Mouse (Mus musculus) kidney, embryonic 16.5 days (tissue): Measurements from ENCODE around the gene Klhl3. TPM values are rescaled to one million over a fixed set of nuclear protein-coding genes. Genes with fewer than 3 reads are reported as not detected.

Experiments
- ATAC-seq: fragments of 200-750 bp; cut with Nextera tagmentation; 2 replicates; pipeline ENCODE4 v1.8.0; 2017; ENCODE audit warnings: moderate TSS enrichment; ENCODE audit not compliant: low FRiP score, low TSS enrichment
- H3K27ac ChIP-seq: fragments of 300-500 bp; sonication (generic); 2 replicates; pipeline ENCODE4 v1.5.1; 2014; ENCODE audit warnings: low read length
- H3K27me3 ChIP-seq: fragments of 300-500 bp; sonication (generic); 2 replicates; pipeline ENCODE4 v1.6.1; 2014; ENCODE audit warnings: low read length, control low read depth, mixed read lengths; ENCODE audit not compliant: insufficient read depth
- H3K36me3 ChIP-seq: fragments of 300-500 bp; sonication (generic); 2 replicates; pipeline ENCODE4 v1.6.1; 2014; ENCODE audit warnings: low read length, control low read depth, mixed read lengths; ENCODE audit not compliant: insufficient read depth
- H3K4me1 ChIP-seq: fragments of 300-500 bp; sonication (generic); 2 replicates; pipeline ENCODE4 v1.6.1; 2014; ENCODE audit warnings: low read length, control low read depth, mixed read lengths; ENCODE audit not compliant: insufficient read depth
- H3K4me2 ChIP-seq: fragments of 300-500 bp; sonication (generic); replicated peaks from 2 replicates; pipeline ENCODE4 v1.6.1; 2014; ENCODE audit warnings: low read depth, low read length
- H3K4me3 ChIP-seq: fragments of 300-500 bp; sonication (generic); 2 replicates; pipeline ENCODE4 v1.5.1; 2014; ENCODE audit warnings: mild to moderate bottlenecking, low read length
- H3K9ac ChIP-seq: fragments of 300-500 bp; sonication (generic); replicated peaks from 2 replicates; pipeline ENCODE4 v1.6.1; 2014; ENCODE audit warnings: low read length
- H3K9me3 ChIP-seq: fragments of 300-500 bp; sonication (generic); 2 replicates; pipeline ENCODE4 v1.6.1; 2016; ENCODE audit warnings: low read length, control low read depth
- WGBS: fragments of 180-500 bp; shearing (Covaris S2); extraction: QIAGEN DNeasy Blood & Tissue Kit; methylation state at CpG from one replicate; pipeline ENCODE4 v1.1.7; 2014; 5-methylcytosine and 5-hydroxymethylcytosine counted together
- polyA plus RNA-seq: library from polyadenylated mRNA; unstranded; fragments of >200 nt; fragmentation: Nextera tagmentation; extraction: Ambion mirVana; gene quantifications from 2 replicates; pipeline ENCODE4 v1.2.1, GENCODE M21; 2015

Gene Klhl3
- polyA plus RNA-seq, 1 experiment from 2014 or later, result 8.2 TPM

GRCm38 (mm10) chr13:58023001-58023560 is 90.3 kb downstream of the Klhl3 start:
- Histone ChIP-seq H3K9ac (no peak overlapping the region), H3K4me2 (no peak overlapping the region), H3K4me3 (no peak overlapping the region), H3K36me3 (no peaks in the 10 kb centered on the region), H3K9me3 (no peaks in the 10 kb centered on the region), H3K27me3 (no peaks in the 10 kb centered on the region), H3K4me1 (no peaks in the 10 kb centered on the region), H3K27ac (no peak overlapping the region)
- no peak for ATAC-seq
- 80% methylated on average over 9 of the region's 9 CpGs for WGBS

GRCm38 (mm10) chr13:58020428-58020827 is 93.0 kb downstream of the Klhl3 start:
- Histone ChIP-seq H3K9me3 (no peaks in the 10 kb centered on the region), H3K36me3 (no peaks in the 10 kb centered on the region), H3K27me3 (no peaks in the 10 kb centered on the region), H3K4me1 (no peaks in the 10 kb centered on the region), H3K27ac (no peak overlapping the region), H3K9ac (no peak overlapping the region), H3K4me3 (no peak overlapping the region), H3K4me2 (no peak overlapping the region)
- WGBS, result 86% methylated on average over 10 of the region's 10 CpGs
- no peak for ATAC-seq

GRCm38 (mm10) chr13:58017298-58017697 is 96.1 kb downstream of the Klhl3 start:
- H3K4me1 ChIP-seq, result no peaks in the 10 kb centered on the region
- no peaks in the 10 kb centered on the region for H3K27me3 ChIP-seq
- H3K27ac ChIP-seq, result no peak overlapping the region
- no peak overlapping the region for H3K4me2 ChIP-seq
- H3K9me3 ChIP-seq, result no peaks in the 10 kb centered on the region
- WGBS, result 75% methylated on average over 6 of the region's 6 CpGs
- H3K36me3 ChIP-seq, result no peaks in the 10 kb centered on the region
- no peak overlapping the region for H3K9ac ChIP-seq
- ATAC-seq, result no peak
- H3K4me3 ChIP-seq, result no peak overlapping the region

GRCm38 (mm10) chr13:58012067-58012925 is 101.1 kb downstream of the Klhl3 start:
- peak; percentile 44; the same call in 1 of the 2 replicates for ATAC-seq
- H3K4me2 ChIP-seq, result no peak overlapping the region
- H3K27me3 ChIP-seq, result no peaks in the 10 kb centered on the region
- 60% methylated on average over 14 of the region's 14 CpGs for WGBS
- H3K4me3 ChIP-seq, result no peak overlapping the region
- no peak overlapping the region for H3K9ac ChIP-seq
- no peak overlapping the region for H3K27ac ChIP-seq
- no peaks in the 10 kb centered on the region for H3K9me3 ChIP-seq
- peaks cover 4% of the 10 kb centered on the region; the same call in 1 of the 2 replicates for H3K36me3 ChIP-seq
- H3K4me1 ChIP-seq, result 0 out of 2 replicates have a peak, but pooled peaks cover 3% of the 10 kb centered on the region

- Histone ChIP-seq H3K4me2 (no peak overlapping the region), H3K4me1 (peaks cover 3% of the 10 kb centered on the region; the same call in 1 of the 2 replicates), H3K9me3 (no peaks in the 10 kb centered on the region), H3K27ac (no peak overlapping the region), H3K9ac (no peak overlapping the region), H3K4me3 (no peak overlapping the region), H3K27me3 (no peaks in the 10 kb centered on the region), H3K36me3 (peaks cover 4% of the 10 kb centered on the region; the same call in 1 of the 2 replicates)
- 75% methylated on average over 2 of the region's 2 CpGs for WGBS
- ATAC-seq, result no peak
These were observed 101.9 kb downstream of the Klhl3 start for GRCm38 (mm10) chr13:58011526-58011925.

- H3K36me3 ChIP-seq, result peaks cover 4% of the 10 kb centered on the region; the same call in 1 of the 2 replicates
- H3K9me3 ChIP-seq, result no peaks in the 10 kb centered on the region
- no peak overlapping the region for H3K9ac ChIP-seq
- H3K4me3 ChIP-seq, result no peak overlapping the region
- no peak for ATAC-seq
- no peaks in the 10 kb centered on the region for H3K27me3 ChIP-seq
- no peak overlapping the region for H3K27ac ChIP-seq
- 75% methylated on average over 7 of the region's 7 CpGs for WGBS
- peaks cover 7% of the 10 kb centered on the region; the same call in 1 of the 2 replicates for H3K4me1 ChIP-seq
- H3K4me2 ChIP-seq, result no peak overlapping the region
These were observed 103.0 kb downstream of the Klhl3 start for GRCm38 (mm10) chr13:58010416-58010815.

GRCm38 (mm10) chr13:58009275-58009674 is 104.1 kb downstream of the Klhl3 start:
- H3K9me3 ChIP-seq, result no peaks in the 10 kb centered on the region
- H3K27me3 ChIP-seq, result no peaks in the 10 kb centered on the region
- H3K27ac ChIP-seq, result no peak overlapping the region
- ATAC-seq, result no peak
- H3K4me1 ChIP-seq, result peaks cover 7% of the 10 kb centered on the region; the same call in 1 of the 2 replicates
- H3K4me2 ChIP-seq, result no peak overlapping the region
- no peak overlapping the region for H3K4me3 ChIP-seq
- 80% methylated on average over 13 of the region's 13 CpGs for WGBS
- no peak overlapping the region for H3K9ac ChIP-seq
- H3K36me3 ChIP-seq, result peaks cover 4% of the 10 kb centered on the region; the same call in 1 of the 2 replicates

GRCm38 (mm10) chr13:58008038-58008364 is 105.4 kb downstream of the Klhl3 start:
- 64% methylated on average over 5 of the region's 5 CpGs for WGBS
- no peak overlapping the region for H3K4me3 ChIP-seq
- H3K27ac ChIP-seq, result no peak overlapping the region
- H3K9me3 ChIP-seq, result no peaks in the 10 kb centered on the region
- H3K4me1 ChIP-seq, result peaks cover 7% of the 10 kb centered on the region; the same call in 1 of the 2 replicates
- no peak for ATAC-seq
- peaks cover 4% of the 10 kb centered on the region; the same call in 1 of the 2 replicates for H3K36me3 ChIP-seq
- no peak overlapping the region for H3K9ac ChIP-seq
- H3K4me2 ChIP-seq, result no peak overlapping the region
- H3K27me3 ChIP-seq, result no peaks in the 10 kb centered on the region

- Histone ChIP-seq H3K27ac (no peak overlapping the region), H3K36me3 (peaks cover 4% of the 10 kb centered on the region; the same call in 1 of the 2 replicates), H3K4me1 (peaks cover 7% of the 10 kb centered on the region; the same call in 1 of the 2 replicates), H3K4me2 (peak overlapping the region; percentile 19; the same call in 1 of the 2 replicates), H3K9ac (no peak overlapping the region), H3K27me3 (no peaks in the 10 kb centered on the region), H3K4me3 (no peak overlapping the region), H3K9me3 (no peaks in the 10 kb centered on the region)
- ATAC-seq, result no peak
- 46% methylated on average over 16 of the region's 16 CpGs for WGBS
These were observed 105.9 kb downstream of the Klhl3 start for GRCm38 (mm10) chr13:58007256-58008037.
